Mouse (Mus musculus) embryonic facial prominence, embryonic 10.5 days (tissue): ENCODE measurements around the gene Msto1. TPM values are rescaled to one million over a fixed set of nuclear protein-coding genes. Genes with fewer than 3 reads are reported as not detected.
"Not testable (repeated sequence)": the region's sequence is repeated elsewhere in the genome, so short reads cannot be mapped to it uniquely, and the experiment has no call there.

Experiments
- DNase-seq: peaks from one replicate; pipeline ENCODE4 v3.0.0-alpha.2; 2017; ENCODE audit warnings: low spot score
- H3K27ac ChIP-seq: fragments of 300-500 bp; sonication (generic); replicated peaks from 2 replicates; pipeline ENCODE4 v1.5.1; 2016; ENCODE audit warnings: mild to moderate bottlenecking
- H3K27me3 ChIP-seq: fragments of 300-500 bp; sonication (generic); replicated peaks from 2 replicates; pipeline ENCODE4 v1.6.1; 2016; ENCODE audit warnings: low read depth, mild to moderate bottlenecking; ENCODE audit not compliant: poor library complexity, severe bottlenecking
- H3K36me3 ChIP-seq: fragments of 300-500 bp; sonication (generic); replicated peaks from 2 replicates; pipeline ENCODE4 v1.6.1; 2016; ENCODE audit warnings: mild to moderate bottlenecking, moderate library complexity
- H3K4me1 ChIP-seq: fragments of 300-500 bp; sonication (generic); 2 replicates; pipeline ENCODE4 v1.6.1; 2016
- H3K4me3 ChIP-seq: fragments of 300-500 bp; sonication (generic); 2 replicates; pipeline ENCODE4 v1.5.1; 2016; ENCODE audit warnings: mild to moderate bottlenecking, moderate library complexity
- H3K9me3 ChIP-seq: fragments of 300-500 bp; sonication (generic); 2 replicates; pipeline ENCODE4 v1.6.1; 2016; ENCODE audit warnings: mild to moderate bottlenecking
- WGBS: fragments of 180-500 bp; shearing (Covaris S2); methylation state at CpG from one replicate; pipeline ENCODE4 v1.1.7; 2016; 5-methylcytosine and 5-hydroxymethylcytosine counted together
- polyA plus RNA-seq: library from polyadenylated mRNA; unstranded; fragments of >200 nt; fragmentation: Nextera tagmentation; extraction: Ambion mirVana; gene quantifications from 2 replicates; pipeline ENCODE4 v1.2.1, GENCODE M21; 2016

The Msto1 gene
- polyA plus RNA-seq, 1 experiment from 2014 or later: 63.0 TPM

GRCm38 (mm10) chr3:88868449-88868848 is 45.4 kb downstream of the Msto1 start:
- peaks cover 35% of the 10 kb centered on the region for H3K36me3 ChIP-seq
- H3K27me3 ChIP-seq, H3K27ac ChIP-seq, H3K4me1 ChIP-seq, H3K4me3 ChIP-seq, H3K9me3 ChIP-seq, DNase-seq: not testable (repeated sequence)
- WGBS: 92% methylated on average over 2 of the region's 4 CpGs

GRCm38 (mm10) chr3:88867177-88867576 is 46.6 kb downstream of the Msto1 start:
- no CpG with 5 or more reads among the region's 8 CpGs for WGBS
- not testable (repeated sequence) for H3K27ac ChIP-seq, H3K27me3 ChIP-seq, H3K4me3 ChIP-seq, H3K4me1 ChIP-seq, DNase-seq, H3K9me3 ChIP-seq
- H3K36me3 ChIP-seq: peaks cover 48% of the 10 kb centered on the region

- H3K4me1 ChIP-seq, H3K9me3 ChIP-seq, DNase-seq, H3K4me3 ChIP-seq, H3K27me3 ChIP-seq, H3K27ac ChIP-seq: not testable (repeated sequence)
- H3K36me3 ChIP-seq: peaks cover 52% of the 10 kb centered on the region
- no CpG with 5 or more reads among the region's 3 CpGs for WGBS
Observed at GRCm38 (mm10) chr3:88866735-88867134, 47.1 kb downstream of the Msto1 start.

GRCm38 (mm10) chr3:88862129-88862528 is 51.7 kb downstream of the Msto1 start:
- Histone ChIP-seq H3K27me3 (no peaks in the 10 kb centered on the region), H3K4me1 (no peaks in the 10 kb centered on the region), H3K4me3 (no peak overlapping the region), H3K36me3 (peaks cover 96% of the 10 kb centered on the region), H3K9me3 (no peaks in the 10 kb centered on the region), H3K27ac (no peak overlapping the region)
- no peak for DNase-seq
- WGBS: 94% methylated on average over 3 of the region's 3 CpGs

- Histone ChIP-seq H3K27ac (no peak overlapping the region), H3K4me1 (no peaks in the 10 kb centered on the region), H3K27me3 (no peaks in the 10 kb centered on the region), H3K9me3 (no peaks in the 10 kb centered on the region), H3K4me3 (no peak overlapping the region), H3K36me3 (peaks cover 92% of the 10 kb centered on the region)
- 91% methylated on average over 6 of the region's 6 CpGs for WGBS
- DNase-seq: no peak
Observed at GRCm38 (mm10) chr3:88855837-88856236, 58.0 kb downstream of the Msto1 start.

Other genes starting within 250 kb of the Msto1 start
- 98.6 and 105 TPM in 2 replicates for gene Khdc4, start 228.2 kb downstream of the Msto1 start, polyA plus RNA-seq
- 32.9 and 33.4 TPM in 2 replicates for gene Rit1, start 197.2 kb downstream of the Msto1 start, polyA plus RNA-seq
- 52.4 and 59.1 TPM in 2 replicates for gene Syt11, start 138.8 kb downstream of the Msto1 start, polyA plus RNA-seq
- 17.6 and 18.9 TPM in 2 replicates for gene Gon4l, start 78.8 kb downstream of the Msto1 start, polyA plus RNA-seq
- gene Ash1l, start 36.6 kb upstream of the Msto1 start, polyA plus RNA-seq: 14.9 and 16.3 TPM in 2 replicates
- gene Dap3, start 37.2 kb upstream of the Msto1 start, polyA plus RNA-seq: 142 and 145 TPM in 2 replicates
- 15.4 and 18.5 TPM in 2 replicates for gene Rusc1, start 179.3 kb upstream of the Msto1 start, polyA plus RNA-seq
- 0.09 TPM in 1 of 2 replicates, not detected in the other for gene Gm43738, start 187.1 kb upstream of the Msto1 start, polyA plus RNA-seq
- 364 and 386 TPM in 2 replicates for gene Fdps, start 188.0 kb upstream of the Msto1 start, polyA plus RNA-seq
- 2.8 and 3.2 TPM in 2 replicates for gene Pklr, start 222.1 kb upstream of the Msto1 start, polyA plus RNA-seq
- 3.5 and 3.6 TPM in 2 replicates for gene Hcn3, start 246.2 kb upstream of the Msto1 start, polyA plus RNA-seq